Mouse (Mus musculus): Measurements from ENCODE around the gene Nt5c1a. TPM values are rescaled to one million over a fixed set of nuclear protein-coding genes. Genes with fewer than 3 reads are reported as not detected.
"Not testable (repeated sequence)": the region's sequence is repeated elsewhere in the genome, so short reads cannot be mapped to it uniquely, and the experiment has no call there.

Gene Nt5c1a
- not detected in 2 replicates for polyA plus RNA-seq (2014; fragmentation: Nextera tagmentation; extraction: Ambion mirVana)

- Histone ChIP-seq H3K27me3 (ENCODE audit: control insufficient read depth, insufficient read depth, low read length) (peaks cover 15% of the 10 kb centered on the region; the same call in 1 of the 2 replicates), H3K4me2 (replicated peaks; ENCODE audit: low read depth, low read length) (peak within 1 kb of the TSS; percentile 72), H3K36me3 (ENCODE audit: control insufficient read depth, insufficient read depth, low read length) (no peaks in the 10 kb centered on the region), H3K4me1 (ENCODE audit: control insufficient read depth, insufficient read depth, low read length) (peaks cover 3% of the 10 kb centered on the region; the same call in 1 of the 2 replicates), H3K9ac (replicated peaks; ENCODE audit: low read depth, low read length) (0 out of 2 replicates have a peak within 1 kb of the TSS, but pooled peaks have one; percentile 3), H3K27ac (ENCODE audit: low read length) (no peak within 1 kb of the TSS), H3K4me3 (ENCODE audit: low read depth, low read length) (peak within 1 kb of the TSS; percentile 36), H3K9me3 (ENCODE audit: control insufficient read depth, low read depth, low read length) (no peaks in the 10 kb centered on the region)
- WGBS, result 1% methylated on average over 57 of the region's 58 CpGs
- ATAC-seq (ENCODE audit: insufficient number of reproducible peaks, insufficient read depth, low FRiP score, low read depth), result peak; percentile 38; the same call in 1 of the 2 replicates
These were observed at the start of gene Nt5c1a for GRCm38 (mm10) chr4:123201186-123202093. Nt5c1a (plus strand) TSS chr4:123201504.

GRCm38 (mm10) chr4:123152003-123152402 lies 49.3 kb upstream of the Nt5c1a start:
- Histone ChIP-seq H3K4me2 (replicated peaks; ENCODE audit: low read depth, low read length) (no peak overlapping the region), H3K27ac (ENCODE audit: low read length) (no peak overlapping the region), H3K4me3 (ENCODE audit: low read depth, low read length) (no peak overlapping the region), H3K36me3 (ENCODE audit: control insufficient read depth, insufficient read depth, low read length) (no peaks in the 10 kb centered on the region), H3K27me3 (ENCODE audit: control insufficient read depth, insufficient read depth, low read length) (no peaks in the 10 kb centered on the region), H3K4me1 (ENCODE audit: control insufficient read depth, insufficient read depth, low read length) (no peaks in the 10 kb centered on the region), H3K9ac (replicated peaks; ENCODE audit: low read depth, low read length) (no peak overlapping the region), H3K9me3 (ENCODE audit: control insufficient read depth, low read depth, low read length) (no peaks in the 10 kb centered on the region)
- ATAC-seq (ENCODE audit: insufficient number of reproducible peaks, insufficient read depth, low FRiP score, low read depth), result no peak
- WGBS, result 81% methylated on average over 4 of the region's 4 CpGs

- Histone ChIP-seq H3K4me3 (ENCODE audit: low read depth, low read length) (no peak overlapping the region), H3K36me3 (ENCODE audit: control insufficient read depth, insufficient read depth, low read length) (no peaks in the 10 kb centered on the region), H3K27ac (ENCODE audit: low read length) (no peak overlapping the region), H3K9ac (replicated peaks; ENCODE audit: low read depth, low read length) (no peak overlapping the region), H3K4me2 (replicated peaks; ENCODE audit: low read depth, low read length) (no peak overlapping the region), H3K9me3 (ENCODE audit: control insufficient read depth, low read depth, low read length) (no peaks in the 10 kb centered on the region), H3K4me1 (ENCODE audit: control insufficient read depth, insufficient read depth, low read length) (no peaks in the 10 kb centered on the region), H3K27me3 (ENCODE audit: control insufficient read depth, insufficient read depth, low read length) (no peaks in the 10 kb centered on the region)
- ATAC-seq (ENCODE audit: insufficient number of reproducible peaks, insufficient read depth, low FRiP score, low read depth), result no peak
- 41% methylated on average over 5 of the region's 5 CpGs for WGBS
These were observed 48.3 kb upstream of the Nt5c1a start for GRCm38 (mm10) chr4:123152976-123153375.

GRCm38 (mm10) chr4:123155004-123155403 lies 46.3 kb upstream of the Nt5c1a start:
- no peak overlapping the region for H3K4me3 ChIP-seq (ENCODE audit: low read depth, low read length)
- ATAC-seq (ENCODE audit: insufficient number of reproducible peaks, insufficient read depth, low FRiP score, low read depth), result no peak
- no peak overlapping the region for H3K9ac ChIP-seq (replicated peaks; ENCODE audit: low read depth, low read length)
- 21% methylated on average over 4 of the region's 4 CpGs for WGBS
- no peaks in the 10 kb centered on the region for H3K9me3 ChIP-seq (ENCODE audit: control insufficient read depth, low read depth, low read length)
- H3K27me3 ChIP-seq (ENCODE audit: control insufficient read depth, insufficient read depth, low read length), result no peaks in the 10 kb centered on the region
- no peaks in the 10 kb centered on the region for H3K36me3 ChIP-seq (ENCODE audit: control insufficient read depth, insufficient read depth, low read length)
- H3K4me1 ChIP-seq (ENCODE audit: control insufficient read depth, insufficient read depth, low read length), result no peaks in the 10 kb centered on the region
- H3K4me2 ChIP-seq (replicated peaks; ENCODE audit: low read depth, low read length), result no peak overlapping the region
- H3K27ac ChIP-seq (ENCODE audit: low read length), result no peak overlapping the region

GRCm38 (mm10) chr4:123155427-123155826 lies 45.9 kb upstream of the Nt5c1a start:
- H3K9ac ChIP-seq (replicated peaks; ENCODE audit: low read depth, low read length), result no peak overlapping the region
- WGBS, result 66% methylated on average over 2 of the region's 2 CpGs
- H3K4me2 ChIP-seq (replicated peaks; ENCODE audit: low read depth, low read length), result no peak overlapping the region
- H3K27me3 ChIP-seq (ENCODE audit: control insufficient read depth, insufficient read depth, low read length), result no peaks in the 10 kb centered on the region
- no peaks in the 10 kb centered on the region for H3K9me3 ChIP-seq (ENCODE audit: control insufficient read depth, low read depth, low read length)
- no peaks in the 10 kb centered on the region for H3K36me3 ChIP-seq (ENCODE audit: control insufficient read depth, insufficient read depth, low read length)
- ATAC-seq (ENCODE audit: insufficient number of reproducible peaks, insufficient read depth, low FRiP score, low read depth), result no peak
- H3K4me1 ChIP-seq (ENCODE audit: control insufficient read depth, insufficient read depth, low read length), result no peaks in the 10 kb centered on the region
- no peak overlapping the region for H3K4me3 ChIP-seq (ENCODE audit: low read depth, low read length)
- no peak overlapping the region for H3K27ac ChIP-seq (ENCODE audit: low read length)

- no peak overlapping the region for H3K9ac ChIP-seq (replicated peaks; ENCODE audit: low read depth, low read length)
- no peak overlapping the region for H3K4me2 ChIP-seq (replicated peaks; ENCODE audit: low read depth, low read length)
- no peak for ATAC-seq (ENCODE audit: insufficient number of reproducible peaks, insufficient read depth, low FRiP score, low read depth)
- H3K36me3 ChIP-seq (ENCODE audit: control insufficient read depth, insufficient read depth, low read length), result no peaks in the 10 kb centered on the region
- H3K4me3 ChIP-seq (ENCODE audit: low read depth, low read length), result no peak overlapping the region
- no peaks in the 10 kb centered on the region for H3K4me1 ChIP-seq (ENCODE audit: control insufficient read depth, insufficient read depth, low read length)
- no peaks in the 10 kb centered on the region for H3K9me3 ChIP-seq (ENCODE audit: control insufficient read depth, low read depth, low read length)
- H3K27me3 ChIP-seq (ENCODE audit: control insufficient read depth, insufficient read depth, low read length), result no peaks in the 10 kb centered on the region
- no peak overlapping the region for H3K27ac ChIP-seq (ENCODE audit: low read length)
These were observed 45.5 kb upstream of the Nt5c1a start for GRCm38 (mm10) chr4:123155840-123156239.

DNA sequence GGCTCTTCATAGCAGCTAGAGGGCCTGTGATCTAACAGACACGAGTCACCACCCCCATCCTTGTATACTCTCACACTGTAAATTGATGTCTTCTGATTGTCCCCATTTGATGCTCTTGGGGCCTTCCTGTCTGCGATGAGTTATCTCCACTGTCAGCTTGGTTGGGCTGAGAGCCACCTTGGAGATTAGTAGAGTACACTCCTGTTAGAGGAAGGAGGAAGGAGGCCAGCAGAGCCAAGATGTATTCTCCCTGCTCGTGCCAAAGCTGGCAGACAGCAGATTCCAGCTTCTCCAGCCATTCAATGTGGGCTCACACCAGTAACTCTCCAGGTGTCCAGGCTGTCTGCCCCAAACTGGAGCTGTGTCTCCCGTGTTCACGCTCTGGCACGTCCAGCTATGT lies 40.7 kb upstream of the Nt5c1a start:
- H3K4me2 ChIP-seq (replicated peaks; ENCODE audit: low read depth, low read length), result no peak overlapping the region
- WGBS, result 75% methylated on average over 6 of the region's 6 CpGs
- no peak overlapping the region for H3K9ac ChIP-seq (replicated peaks; ENCODE audit: low read depth, low read length)
- H3K36me3 ChIP-seq (ENCODE audit: control insufficient read depth, insufficient read depth, low read length), result no peaks in the 10 kb centered on the region
- H3K9me3 ChIP-seq (ENCODE audit: control insufficient read depth, low read depth, low read length), result no peaks in the 10 kb centered on the region
- H3K27me3 ChIP-seq (ENCODE audit: control insufficient read depth, insufficient read depth, low read length), result 0 out of 2 replicates have a peak, but pooled peaks cover 4% of the 10 kb centered on the region
- ATAC-seq (ENCODE audit: insufficient number of reproducible peaks, insufficient read depth, low FRiP score, low read depth), result no peak
- H3K27ac ChIP-seq (ENCODE audit: low read length), result no peak overlapping the region
- H3K4me3 ChIP-seq (ENCODE audit: low read depth, low read length), result no peak overlapping the region
- no peaks in the 10 kb centered on the region for H3K4me1 ChIP-seq (ENCODE audit: control insufficient read depth, insufficient read depth, low read length)

DNA sequence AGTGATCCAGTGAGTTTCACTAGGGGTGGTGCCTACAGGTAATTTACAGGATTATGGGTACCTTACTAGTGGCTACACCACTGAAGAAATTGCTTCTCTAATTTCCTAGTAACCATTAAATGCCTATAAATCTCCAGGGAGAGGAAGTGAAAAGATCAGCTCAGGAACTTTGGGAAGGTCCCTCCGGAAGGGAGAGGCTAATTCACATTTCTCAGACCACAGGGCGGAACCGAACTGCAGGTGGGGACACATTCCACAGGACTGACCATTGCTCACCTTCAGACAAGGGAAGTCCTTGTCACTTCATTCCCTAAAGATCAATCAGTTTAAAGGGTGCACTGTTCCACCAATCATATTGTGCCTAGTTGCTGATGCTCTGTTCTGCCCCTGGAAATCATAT lies 40.1 kb upstream of the Nt5c1a start:
- not testable (repeated sequence) for H3K4me3 ChIP-seq (ENCODE audit: low read depth, low read length); H3K9ac ChIP-seq (replicated peaks; ENCODE audit: low read depth, low read length); H3K36me3 ChIP-seq (ENCODE audit: control insufficient read depth, insufficient read depth, low read length); H3K4me2 ChIP-seq (replicated peaks; ENCODE audit: low read depth, low read length); H3K9me3 ChIP-seq (ENCODE audit: control insufficient read depth, low read depth, low read length); H3K27me3 ChIP-seq (ENCODE audit: control insufficient read depth, insufficient read depth, low read length); ATAC-seq (ENCODE audit: insufficient number of reproducible peaks, insufficient read depth, low FRiP score, low read depth); H3K27ac ChIP-seq (ENCODE audit: low read length); H3K4me1 ChIP-seq (ENCODE audit: control insufficient read depth, insufficient read depth, low read length)
- whole genome bisulfite sequencing, result 73% methylated on average over 3 of the region's 3 CpGs

All from stomach, embryonic 14.5 days (tissue).